24 mouse cellular contexts compared by ENCODE assay signal in genomic region chr10:76136318-76136717, GRCm38 (mm10). TPM values are rescaled to one million over a fixed set of nuclear protein-coding genes. Genes with fewer than 3 reads are reported as not detected.
"Had no signal": no experiment of that assay in that cellular context is flagged by ENCODE, and none has a peak within 500 bp of the region (broad histone marks: within the 10 kb centered on the region; RNA-seq: fewer than 3 reads in every experiment).

No protein-coding gene starts in this region.

- H3K9me3 ChIP-seq: lung, embryonic 15.5 days; megakaryocyte, embryonic 14.5 days; midbrain, embryonic 13.5 days; midbrain, embryonic 15.5 days; neural tube, embryonic 12.5 days had no signal

- H3K4me1 ChIP-seq: lung, embryonic 15.5 days; megakaryocyte, embryonic 14.5 days; midbrain, embryonic 13.5 days; midbrain, embryonic 15.5 days; neural tube, embryonic 12.5 days had no signal

- H3K27ac ChIP-seq: lung, embryonic 15.5 days; macrophage; midbrain, embryonic 13.5 days; midbrain, embryonic 15.5 days; neural tube, embryonic 12.5 days had no signal

- H3K27me3 ChIP-seq: lung, embryonic 15.5 days; megakaryocyte, embryonic 14.5 days; midbrain, embryonic 13.5 days; midbrain, embryonic 15.5 days; neural tube, embryonic 12.5 days had no signal

- H3K4me3 ChIP-seq: lung, embryonic 15.5 days; megakaryocyte, embryonic 14.5 days; midbrain, embryonic 13.5 days; midbrain, embryonic 15.5 days; neural tube, embryonic 12.5 days had no signal

- ATAC-seq: lung, postnatal 0 days; midbrain, embryonic 13.5 days; midbrain, embryonic 15.5 days had no signal

- H3K4me2 ChIP-seq: lung, embryonic 15.5 days; midbrain, embryonic 11.5 days; midbrain, embryonic 13.5 days; midbrain, embryonic 15.5 days; neural tube, embryonic 12.5 days had no signal

- DNase-seq: lung, adult 2 months; lung, postnatal 14 days; lung, postnatal 36 days; right cerebral cortex, postnatal 25 days; right cerebral cortex, postnatal 4 days; spleen, adult 18-20 months; thymus, postnatal 14 days; thymus, postnatal 36 days had no signal

- H3K36me3 ChIP-seq: lung, embryonic 15.5 days; midbrain, embryonic 13.5 days; midbrain, embryonic 15.5 days; neural tube, embryonic 12.5 days had no signal

- H3K9ac ChIP-seq: lung, embryonic 15.5 days; midbrain, embryonic 13.5 days; midbrain, embryonic 15.5 days; neural tube, embryonic 12.5 days had no signal

RNA-seq across cellular contexts. Expression of gene Slc5a4a, which starts 10.9 kb away (rescaled TPM):
- total RNA-seq: megakaryocyte progenitor cell, adult 5-6 weeks; midbrain, postnatal 0 days; monocyte, adult 5-6 weeks; neutrophil, adult 5-6 weeks had no signal
- polyA plus RNA-seq: liver, embryonic 16.5 days; lung, adult 2 months; lung, embryonic 15.5 days; lung, postnatal 0 days; macrophage; midbrain, embryonic 11.5 days; neural tube, embryonic 12.5 days; stomach, embryonic 14.5 days; stomach, embryonic 16.5 days; thymus, postnatal 0 days had no signal

RNA-seq across cellular contexts. Expression of gene Slc5a4b, which starts 25.6 kb away (rescaled TPM):
- total RNA-seq: megakaryocyte progenitor cell, adult 5-6 weeks; midbrain, postnatal 0 days; monocyte, adult 5-6 weeks; neutrophil, adult 5-6 weeks had no signal
- polyA plus RNA-seq: lung, adult 2 months; lung, embryonic 15.5 days; macrophage; midbrain, embryonic 11.5 days; midbrain, embryonic 13.5 days; midbrain, embryonic 15.5 days; neural tube, embryonic 12.5 days; stomach, embryonic 14.5 days; thymus, postnatal 0 days had no signal
